Mouse (Mus musculus): Measurements from ENCODE around the gene Fam50a. TPM values are rescaled to one million over a fixed set of nuclear protein-coding genes. Genes with fewer than 3 reads are reported as not detected.

Gene Fam50a
- polyA plus RNA-seq (2015; fragmentation: Nextera tagmentation; extraction: Ambion mirVana) = 61.9 and 62.3 TPM in 2 replicates

- peak within 1 kb of the TSS; percentile 61 for H3K4me3 ChIP-seq (ENCODE audit: low read depth, low read length)
- H3K9me3 ChIP-seq (replicated peaks; ENCODE audit: control insufficient read depth, low read length, poor library complexity, severe bottlenecking) = no peaks in the 10 kb centered on the region
- peak within 1 kb of the TSS; percentile 85 for H3K27ac ChIP-seq (ENCODE audit: low read length)
- H3K36me3 ChIP-seq (ENCODE audit: control insufficient read depth, insufficient read depth, low read length) = no peaks in the 10 kb centered on the region; the same call in 1 of the 2 replicates
- ATAC-seq = peak; percentile 95
- peaks cover 9% of the 10 kb centered on the region for H3K4me1 ChIP-seq (ENCODE audit: control insufficient read depth, insufficient read depth, low read length)
- H3K9ac ChIP-seq (ENCODE audit: low read depth, low read length) = peak within 1 kb of the TSS; percentile 73
- no peaks in the 10 kb centered on the region for H3K27me3 ChIP-seq (ENCODE audit: control insufficient read depth, insufficient read depth, low read depth, low read length)
- 24% methylated on average over 40 of the region's 59 CpGs for WGBS
- peak within 1 kb of the TSS; percentile 76 for H3K4me2 ChIP-seq (ENCODE audit: low read length)
These were observed at the start of gene Fam50a for GRCm38 (mm10) chrX:74312540-74313464. TSS of gene Fam50a (plus strand) at chrX:74313033.

GRCm38 (mm10) chrX:74269736-74270061 is 43.1 kb upstream of the Fam50a start:
- Histone ChIP-seq H3K27ac (ENCODE audit: low read length) (peak overlapping the region; percentile 96), H3K27me3 (ENCODE audit: control insufficient read depth, insufficient read depth, low read depth, low read length) (no peaks in the 10 kb centered on the region), H3K4me1 (ENCODE audit: control insufficient read depth, insufficient read depth, low read length) (peaks cover 7% of the 10 kb centered on the region), H3K4me3 (ENCODE audit: low read depth, low read length) (peak overlapping the region; percentile 50), H3K9me3 (replicated peaks; ENCODE audit: control insufficient read depth, low read length, poor library complexity, severe bottlenecking) (no peaks in the 10 kb centered on the region), H3K9ac (ENCODE audit: low read depth, low read length) (peak overlapping the region; percentile 47; the same call in 1 of the 2 replicates), H3K4me2 (ENCODE audit: low read length) (peak overlapping the region; percentile 54), H3K36me3 (ENCODE audit: control insufficient read depth, insufficient read depth, low read length) (0 out of 2 replicates have a peak, but pooled peaks cover 3% of the 10 kb centered on the region)
- WGBS = 33% methylated on average over 3 of the region's 3 CpGs
- ATAC-seq = peak; percentile 54

- H3K4me2 ChIP-seq (ENCODE audit: low read length) = peak within 1 kb of the TSS; percentile 59
- 0 out of 2 replicates have a peak, but pooled peaks cover 3% of the 10 kb centered on the region for H3K36me3 ChIP-seq (ENCODE audit: control insufficient read depth, insufficient read depth, low read length)
- H3K27me3 ChIP-seq (ENCODE audit: control insufficient read depth, insufficient read depth, low read depth, low read length) = no peaks in the 10 kb centered on the region
- WGBS = 16% methylated on average over 41 of the region's 42 CpGs
- H3K9me3 ChIP-seq (replicated peaks; ENCODE audit: control insufficient read depth, low read length, poor library complexity, severe bottlenecking) = no peaks in the 10 kb centered on the region
- peak within 1 kb of the TSS; percentile 69 for H3K9ac ChIP-seq (ENCODE audit: low read depth, low read length)
- H3K27ac ChIP-seq (ENCODE audit: low read length) = peak within 1 kb of the TSS; percentile 96
- H3K4me1 ChIP-seq (ENCODE audit: control insufficient read depth, insufficient read depth, low read length) = peaks cover 7% of the 10 kb centered on the region
- ATAC-seq = peak; percentile 96
- H3K4me3 ChIP-seq (ENCODE audit: low read depth, low read length) = peak within 1 kb of the TSS; percentile 50
These were observed 42.6 kb upstream of the Fam50a start, which contains the start of gene Rpl10 for GRCm38 (mm10) chrX:74270062-74270901. TSS of gene Rpl10 (plus strand) at chrX:74270812.

GRCm38 (mm10) chrX:74270902-74271551 is 41.8 kb upstream of the Fam50a start:
- H3K27me3 ChIP-seq (ENCODE audit: control insufficient read depth, insufficient read depth, low read depth, low read length) = no peaks in the 10 kb centered on the region
- H3K27ac ChIP-seq (ENCODE audit: low read length) = peak overlapping the region; percentile 25
- no peak for ATAC-seq
- WGBS = 20% methylated on average over 27 of the region's 27 CpGs
- peak overlapping the region; percentile 69 for H3K9ac ChIP-seq (ENCODE audit: low read depth, low read length)
- H3K4me2 ChIP-seq (ENCODE audit: low read length) = peak overlapping the region; percentile 59
- H3K4me1 ChIP-seq (ENCODE audit: control insufficient read depth, insufficient read depth, low read length) = peaks cover 7% of the 10 kb centered on the region
- H3K9me3 ChIP-seq (replicated peaks; ENCODE audit: control insufficient read depth, low read length, poor library complexity, severe bottlenecking) = no peaks in the 10 kb centered on the region
- 0 out of 2 replicates have a peak, but pooled peaks cover 3% of the 10 kb centered on the region for H3K36me3 ChIP-seq (ENCODE audit: control insufficient read depth, insufficient read depth, low read length)
- H3K4me3 ChIP-seq (ENCODE audit: low read depth, low read length) = peak overlapping the region; percentile 50

GRCm38 (mm10) chrX:74273422-74274322 is 39.2 kb upstream of the Fam50a start:
- Histone ChIP-seq H3K9ac (ENCODE audit: low read depth, low read length) (no peak overlapping the region), H3K36me3 (ENCODE audit: control insufficient read depth, insufficient read depth, low read length) (0 out of 2 replicates have a peak, but pooled peaks cover 3% of the 10 kb centered on the region), H3K9me3 (replicated peaks; ENCODE audit: control insufficient read depth, low read length, poor library complexity, severe bottlenecking) (no peaks in the 10 kb centered on the region), H3K4me3 (ENCODE audit: low read depth, low read length) (no peak overlapping the region), H3K4me1 (ENCODE audit: control insufficient read depth, insufficient read depth, low read length) (peaks cover 7% of the 10 kb centered on the region), H3K4me2 (ENCODE audit: low read length) (no peak overlapping the region), H3K27ac (ENCODE audit: low read length) (no peak overlapping the region), H3K27me3 (ENCODE audit: control insufficient read depth, insufficient read depth, low read depth, low read length) (no peaks in the 10 kb centered on the region)
- no peak for ATAC-seq
- WGBS = 25% methylated on average over 10 of the region's 10 CpGs

- no peaks in the 10 kb centered on the region for H3K27me3 ChIP-seq (ENCODE audit: control insufficient read depth, insufficient read depth, low read depth, low read length)
- H3K9ac ChIP-seq (ENCODE audit: low read depth, low read length) = no peak overlapping the region
- H3K4me1 ChIP-seq (ENCODE audit: control insufficient read depth, insufficient read depth, low read length) = peaks cover 4% of the 10 kb centered on the region; the same call in 1 of the 2 replicates
- no peak overlapping the region for H3K4me2 ChIP-seq (ENCODE audit: low read length)
- H3K27ac ChIP-seq (ENCODE audit: low read length) = no peak overlapping the region
- H3K4me3 ChIP-seq (ENCODE audit: low read depth, low read length) = no peak overlapping the region
- H3K36me3 ChIP-seq (ENCODE audit: control insufficient read depth, insufficient read depth, low read length) = 0 out of 2 replicates have a peak, but pooled peaks cover 3% of the 10 kb centered on the region
- 75% methylated on average over 8 of the region's 8 CpGs for WGBS
- ATAC-seq = no peak
- no peaks in the 10 kb centered on the region for H3K9me3 ChIP-seq (replicated peaks; ENCODE audit: control insufficient read depth, low read length, poor library complexity, severe bottlenecking)
These were observed 34.9 kb upstream of the Fam50a start for GRCm38 (mm10) chrX:74277916-74278315.

- no peak for ATAC-seq
- Histone ChIP-seq H3K4me1 (ENCODE audit: control insufficient read depth, insufficient read depth, low read length) (peaks cover 13% of the 10 kb centered on the region), H3K4me2 (ENCODE audit: low read length) (peak overlapping the region; percentile 76), H3K9ac (ENCODE audit: low read depth, low read length) (peak overlapping the region; percentile 80), H3K4me3 (ENCODE audit: low read depth, low read length) (peak overlapping the region; percentile 58), H3K27ac (ENCODE audit: low read length) (peak overlapping the region; percentile 82), H3K36me3 (ENCODE audit: control insufficient read depth, insufficient read depth, low read length) (no peaks in the 10 kb centered on the region), H3K27me3 (ENCODE audit: control insufficient read depth, insufficient read depth, low read depth, low read length) (no peaks in the 10 kb centered on the region), H3K9me3 (replicated peaks; ENCODE audit: control insufficient read depth, low read length, poor library complexity, severe bottlenecking) (no peaks in the 10 kb centered on the region)
- 9% methylated on average over 14 of the region's 14 CpGs for WGBS
These were observed 31.6 kb upstream of the Fam50a start for GRCm38 (mm10) chrX:74281041-74281731.

Measured in midbrain, embryonic 16.5 days (tissue).